Comparison of ENCODE assay signal across 9 mouse cellular contexts in genomic region chr5:122547810-122548209, GRCm38 (mm10). TPM values are rescaled to one million over a fixed set of nuclear protein-coding genes. Genes with fewer than 3 reads are reported as not detected.
A peak's percentile ranks its signal among the peaks of the same experiment; 100 is the strongest.
DNase-seq lines count a peak whose midpoint lies in the region; ATAC-seq and TF ChIP-seq lines count a peak whose summit lies in the region.
"Had no signal": no experiment of that assay in that cellular context is flagged by ENCODE, and none has a peak within 500 bp of the region (broad histone marks: within the 10 kb centered on the region; RNA-seq: fewer than 3 reads in every experiment).

No protein-coding gene starts in this region.

- ATAC-seq in heart, postnatal 0 days (ENCODE audit: insufficient read depth, low read depth) = no peak
- no peak for ATAC-seq in megakaryocyte, adult 5-6 weeks (ENCODE audit: poor library complexity, severe bottlenecking)

- peaks cover 34% of the 10 kb centered on the region for H3K4me1 ChIP-seq in heart, embryonic 10.5 days
- peaks cover 35% of the 10 kb centered on the region for H3K4me1 ChIP-seq in heart, postnatal 0 days (ENCODE audit: control insufficient read depth, insufficient read depth)

- no peaks in the 10 kb centered on the region for H3K27me3 ChIP-seq in heart, embryonic 10.5 days (ENCODE audit: insufficient read depth, poor library complexity, severe bottlenecking)
- no peaks in the 10 kb centered on the region for H3K27me3 ChIP-seq in heart, postnatal 0 days (ENCODE audit: control insufficient read depth, insufficient read depth, low read length)

- no peak overlapping the region for H3K4me2 ChIP-seq in heart, postnatal 0 days (ENCODE audit: low read depth, low read length)
- H3K4me2 ChIP-seq: lung, embryonic 14.5 days had no signal

- peak overlapping the region; percentile 73; the same call in 1 of the 2 replicates for H3K27ac ChIP-seq in heart, embryonic 10.5 days
- H3K27ac ChIP-seq in left cerebral cortex, adult 2 months = peak overlapping the region; percentile 76
- peak overlapping the region; percentile 57 for H3K27ac ChIP-seq in heart, postnatal 0 days (ENCODE audit: low read depth)

- no peak overlapping the region for H3K9ac ChIP-seq in heart, postnatal 0 days (replicated peaks; ENCODE audit: low read depth, low read length)
- H3K9ac ChIP-seq: lung, embryonic 14.5 days had no signal

- WGBS in heart, embryonic 10.5 days = 70% methylated on average over 6 of the region's 6 CpGs
- WGBS in heart, postnatal 0 days = 66% methylated on average over 6 of the region's 6 CpGs

- TF ChIP-seq EP300 in heart, postnatal 0 days (IDR thresholded peaks at IDR 0.05; ENCODE audit: low read depth) = no peak

- TF ChIP-seq CTCF in left cerebral cortex, adult 2 months (IDR thresholded peaks at IDR 0.05) = no peak
- no peak for TF ChIP-seq CTCF in heart, postnatal 0 days (IDR thresholded peaks at IDR 0.05; ENCODE audit: low read depth)

- H3K4me3 ChIP-seq in heart, embryonic 10.5 days = no peak overlapping the region
- H3K4me3 ChIP-seq in left cerebral cortex, adult 2 months = no peak overlapping the region
- H3K4me3 ChIP-seq in heart, postnatal 0 days (ENCODE audit: low read depth, low read length) = no peak overlapping the region

- intact Hi-C loops in heart, postnatal 25 days (cut with DNase I) = loop anchor here (5.0 kb wide), 1 partner anchor 69 kb away; no protein-coding TSS in a partner anchor
- intact Hi-C loops in left cerebral cortex, adult 2 months (cut with DNase I) = loop anchor here (2.0 to 5.0 kb wide), 2 partner anchors 45 to 64 kb away; partner anchors contain the start of genes Atp2a2 and Ift81

- DNase-seq in heart, embryonic 10.5 days (ENCODE audit: low spot score) = no peak
- no peak for DNase-seq in heart, postnatal 25 days (ENCODE audit: low spot score)
- DNase-seq in left cerebral cortex, adult 2 months (ENCODE audit: extremely low spot score in 1 of 2, low spot score in 2 of 2) = peak in 1 of 2 experiments; percentile 12
- no peak for DNase-seq in left cerebral cortex, adult 18-20 months (ENCODE audit: low spot score in 2 of 2)
- DNase-seq in heart, postnatal 0 days (ENCODE audit: low spot score) = no peak
- DNase-seq in retina, postnatal 1 day = peak; percentile 43
- no peak for DNase-seq in lung, postnatal 10 days

- peaks cover 5% of the 10 kb centered on the region; the same call in 1 of the 2 replicates for H3K36me3 ChIP-seq in heart, embryonic 10.5 days
- H3K36me3 ChIP-seq in heart, postnatal 0 days (replicated peaks; ENCODE audit: control insufficient read depth, insufficient read depth, low read length) = peaks cover 7% of the 10 kb centered on the region; the same call in 1 of the 2 replicates

- H3K9me3 ChIP-seq in heart, embryonic 10.5 days = no peaks in the 10 kb centered on the region
- H3K9me3 ChIP-seq in heart, postnatal 0 days (replicated peaks; ENCODE audit: control insufficient read depth, low read length) = no peaks in the 10 kb centered on the region

RNA-seq across cellular contexts. Expression of gene Atp2a2, which starts 45.8 kb away (rescaled TPM):
- 205 and 235 TPM in 2 replicates for polyA plus RNA-seq in heart, embryonic 10.5 days (2016; fragmentation: Nextera tagmentation; extraction: Ambion mirVana)
- over 10,000 TPM; 10,772 to 12,207 TPM for total RNA-seq in heart, postnatal 25 days (2021)
- 100 to 1,000 TPM; 670 to 735 TPM for total RNA-seq in left cerebral cortex, adult 2 months (2021)
- total RNA-seq in left cerebral cortex, adult 18-20 months (2021) = 100 to 1,000 TPM; 672 to 715 TPM
- total RNA-seq in heart, postnatal 0 days (2014; rRNA removed; ENCODE audit: low replicate concordance) = 2,277 and 2,295 TPM in 2 replicates
- polyA plus RNA-seq in heart, postnatal 0 days (2015; fragmentation: Nextera tagmentation; extraction: Ambion mirVana) = 706 and 785 TPM in 2 replicates
- total RNA-seq in megakaryocyte, adult 5-6 weeks (2015) = 47.1 and 47.5 TPM in 2 replicates
- 65.0 and 65.8 TPM in 2 replicates for total RNA-seq in megakaryocyte, adult 5-6 weeks (2017)

Comparison
In these comparisons a context has a peak if more than half of its experiments do, and no peak if none do; other contexts are left out.
1. RNA of gene Atp2a2, which starts 45.8 kb away (total RNA-seq): 10,772 to 12,207 TPM in heart, postnatal 25 days, 2,277 to 2,295 TPM in heart, postnatal 0 days, 670 to 735 TPM in left cerebral cortex, adult 2 months and 672 to 715 TPM in left cerebral cortex, adult 18-20 months; 47.1 to 65.8 TPM in megakaryocyte, adult 5-6 weeks; every median in the first group is over 10 times any median in the second.
2. Peak in every context shown above with its lines, with median percentiles within 50 percentile points of each other: H3K27ac ChIP-seq.